Mouse (Mus musculus) adrenal gland, postnatal 4 days (tissue): ENCODE measurements around the gene Ptpdc1. TPM values are rescaled to one million over a fixed set of nuclear protein-coding genes. Genes with fewer than 3 reads are reported as not detected.

Experiments
- DNase-seq, 2 experiments: peaks; one replicate each; pipeline ENCODE4 v3.0.0; 2021 to 2022; ENCODE audit warnings: low spot score in 2 of 2, mixed read lengths in 2 of 2
- total RNA-seq, 2 experiments: library from RNA; stranded (reverse); gene quantifications; 2 replicates each; pipeline ENCODE4 v1.2.3; 2021

The Ptpdc1 gene
- total RNA-seq, 2 experiments from 2014 or later, result 14.4 to 15.5 TPM

GRCm38 (mm10) chr13:48657791-48658190 is 32.3 kb upstream of the Ptpdc1 start:
- DNase-seq, result no peak

GRCm38 (mm10) chr13:48655637-48656036 is 30.2 kb upstream of the Ptpdc1 start:
- peak in 1 of 2 experiments; percentile 25 for DNase-seq

- peak; percentile 30 to 54 for DNase-seq
Observed at GRCm38 (mm10) chr13:48653788-48654770, 28.6 kb upstream of the Ptpdc1 start.

GRCm38 (mm10) chr13:48651132-48652065 is 25.9 kb upstream of the Ptpdc1 start:
- no peak for DNase-seq

- no peak for DNase-seq
Observed at GRCm38 (mm10) chr13:48650615-48651014, 25.2 kb upstream of the Ptpdc1 start.

- no peak for DNase-seq
Observed at GRCm38 (mm10) chr13:48646696-48647095, 21.2 kb upstream of the Ptpdc1 start.

GRCm38 (mm10) chr13:48643991-48644390 is 18.5 kb upstream of the Ptpdc1 start:
- no peak for DNase-seq

GRCm38 (mm10) chr13:48643072-48643471 is 17.6 kb upstream of the Ptpdc1 start:
- no peak for DNase-seq

- no peak for DNase-seq
Observed at GRCm38 (mm10) chr13:48639570-48639969, 14.1 kb upstream of the Ptpdc1 start.

- no peak for DNase-seq
Observed at GRCm38 (mm10) chr13:48637706-48638105, 12.2 kb upstream of the Ptpdc1 start.

- DNase-seq, result no peak
Observed at GRCm38 (mm10) chr13:48631691-48632090, 6.2 kb upstream of the Ptpdc1 start.

GRCm38 (mm10) chr13:48624968-48625398 is 481 bp downstream of the Ptpdc1 start:
- no peak for DNase-seq

- DNase-seq, result no peak
Observed at GRCm38 (mm10) chr13:48618890-48619289, 6.6 kb downstream of the Ptpdc1 start.

GRCm38 (mm10) chr13:48617774-48618173 is 7.7 kb downstream of the Ptpdc1 start:
- DNase-seq, result no peak

- no peak for DNase-seq
Observed at GRCm38 (mm10) chr13:48614525-48614924, 10.9 kb downstream of the Ptpdc1 start.

GRCm38 (mm10) chr13:48609106-48609505 is 16.4 kb downstream of the Ptpdc1 start:
- no peak for DNase-seq

- no peak for DNase-seq
Observed at GRCm38 (mm10) chr13:48604591-48604990, 20.9 kb downstream of the Ptpdc1 start.

- no peak for DNase-seq
Observed at GRCm38 (mm10) chr13:48603296-48603695, 22.2 kb downstream of the Ptpdc1 start.

GRCm38 (mm10) chr13:48594605-48595004 is 30.9 kb downstream of the Ptpdc1 start:
- DNase-seq, result no peak

GRCm38 (mm10) chr13:48594031-48594430 is 31.4 kb downstream of the Ptpdc1 start:
- no peak for DNase-seq

- no peak for DNase-seq
Observed at GRCm38 (mm10) chr13:48593181-48593580, 32.3 kb downstream of the Ptpdc1 start.

GRCm38 (mm10) chr13:48590743-48591142 is 34.7 kb downstream of the Ptpdc1 start:
- no peak for DNase-seq
